Mouse (Mus musculus): ENCODE measurements around the gene Tfcp2. TPM values are rescaled to one million over a fixed set of nuclear protein-coding genes. Genes with fewer than 3 reads are reported as not detected.
"Not testable (repeated sequence)": the region's sequence is repeated elsewhere in the genome, so short reads cannot be mapped to it uniquely, and the experiment has no call there.

Gene Tfcp2
- polyA plus RNA-seq, 1 experiment from 2014 or later, result 32.0 TPM

DNA sequence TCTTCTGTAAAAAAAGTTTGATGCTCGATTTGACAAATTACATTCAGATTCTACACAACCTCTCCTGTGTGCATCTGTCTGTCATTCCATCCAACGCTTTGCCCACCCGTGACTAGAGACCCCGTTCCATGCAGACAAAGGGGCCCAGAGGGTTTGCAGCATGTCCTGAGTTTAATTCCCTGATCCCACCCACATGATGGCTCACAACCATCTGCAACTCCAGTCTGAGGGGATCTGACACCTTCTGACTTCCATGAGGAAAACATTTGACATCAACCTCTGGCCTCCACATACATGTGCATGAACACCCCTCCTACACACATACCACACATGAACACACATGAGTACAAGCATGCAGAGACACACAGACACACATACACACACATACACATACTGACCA lies 10.4 kb downstream of the Tfcp2 start:
- ATAC-seq (ENCODE audit: low read depth), result no peak
- Histone ChIP-seq H3K27me3 (ENCODE audit: control insufficient read depth, insufficient read depth, low read length) (no peaks in the 10 kb centered on the region), H3K4me2 (ENCODE audit: low read depth, low read length) (no peak overlapping the region), H3K4me3 (ENCODE audit: low read depth, low read length) (no peak overlapping the region), H3K27ac (ENCODE audit: low read depth, low read length) (no peak overlapping the region), H3K36me3 (ENCODE audit: control insufficient read depth, insufficient read depth, low read length) (no peaks in the 10 kb centered on the region), H3K9ac (replicated peaks; ENCODE audit: low read depth, low read length) (no peak overlapping the region), H3K4me1 (ENCODE audit: control insufficient read depth, insufficient read depth, low read length) (no peaks in the 10 kb centered on the region), H3K9me3 (ENCODE audit: control insufficient read depth, low read length) (no peaks in the 10 kb centered on the region; the same call in 1 of the 2 replicates)
- WGBS, result 96% methylated on average over 4 of the region's 4 CpGs

DNA sequence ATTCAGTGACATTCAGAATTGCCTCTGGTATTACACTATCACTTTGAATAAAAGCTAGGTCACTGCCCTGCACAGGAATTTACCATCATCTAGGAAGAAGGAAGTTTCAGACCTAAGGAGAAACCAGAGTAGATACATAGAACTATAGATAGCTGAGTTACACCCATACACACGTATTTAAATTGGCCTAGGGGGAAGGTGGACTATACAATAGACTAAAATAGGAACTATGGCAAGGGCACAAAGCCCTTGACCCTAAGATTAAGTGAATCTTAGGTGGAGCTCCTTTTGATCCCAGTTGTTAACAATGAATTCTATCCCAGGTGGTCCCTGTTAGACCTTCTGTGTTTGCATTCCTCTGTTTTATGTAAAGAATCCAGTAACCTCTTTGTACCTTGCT lies 10.8 kb downstream of the Tfcp2 start:
- 86% methylated on average over 1 of the region's 1 CpGs for WGBS

DNA sequence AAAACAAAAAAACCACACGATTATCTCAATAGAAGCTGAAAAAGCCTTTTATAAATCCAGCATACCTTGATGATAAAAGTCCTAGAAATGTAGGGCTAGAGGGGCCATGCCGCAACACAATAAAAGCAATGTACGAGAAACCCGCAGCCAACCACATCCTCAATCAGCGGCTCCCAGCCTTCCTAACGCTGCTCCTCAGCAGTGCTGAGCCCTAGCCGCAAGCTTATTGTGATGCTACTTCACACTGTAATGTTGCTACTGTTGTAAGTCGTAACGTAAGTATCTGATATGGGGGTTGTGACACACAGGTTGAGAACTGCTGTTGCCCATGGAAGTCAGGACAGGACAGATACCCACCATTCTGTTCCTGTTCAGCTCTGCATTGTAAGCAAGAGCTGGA lies 12.4 kb downstream of the Tfcp2 start:
- WGBS, result 96% methylated on average over 9 of the region's 9 CpGs
- Histone ChIP-seq H3K9ac (replicated peaks; ENCODE audit: low read depth, low read length) (no peak overlapping the region), H3K9me3 (ENCODE audit: control insufficient read depth, low read length) (no peaks in the 10 kb centered on the region), H3K4me1 (ENCODE audit: control insufficient read depth, insufficient read depth, low read length) (no peaks in the 10 kb centered on the region), H3K4me3 (ENCODE audit: low read depth, low read length) (no peak overlapping the region), H3K27me3 (ENCODE audit: control insufficient read depth, insufficient read depth, low read length) (no peaks in the 10 kb centered on the region), H3K4me2 (ENCODE audit: low read depth, low read length) (no peak overlapping the region), H3K27ac (ENCODE audit: low read depth, low read length) (no peak overlapping the region), H3K36me3 (ENCODE audit: control insufficient read depth, insufficient read depth, low read length) (no peaks in the 10 kb centered on the region)
- ATAC-seq (ENCODE audit: low read depth), result no peak

More for the DNA sequence above, 10.8 kb downstream of the Tfcp2 start:
- H3K27ac ChIP-seq (ENCODE audit: low read depth, low read length); H3K36me3 ChIP-seq (ENCODE audit: control insufficient read depth, insufficient read depth, low read length); H3K9ac ChIP-seq (replicated peaks; ENCODE audit: low read depth, low read length); H3K4me1 ChIP-seq (ENCODE audit: control insufficient read depth, insufficient read depth, low read length); H3K4me2 ChIP-seq (ENCODE audit: low read depth, low read length); ATAC-seq (ENCODE audit: low read depth); H3K9me3 ChIP-seq (ENCODE audit: control insufficient read depth, low read length); H3K27me3 ChIP-seq (ENCODE audit: control insufficient read depth, insufficient read depth, low read length); H3K4me3 ChIP-seq (ENCODE audit: low read depth, low read length): not testable (repeated sequence)

DNA sequence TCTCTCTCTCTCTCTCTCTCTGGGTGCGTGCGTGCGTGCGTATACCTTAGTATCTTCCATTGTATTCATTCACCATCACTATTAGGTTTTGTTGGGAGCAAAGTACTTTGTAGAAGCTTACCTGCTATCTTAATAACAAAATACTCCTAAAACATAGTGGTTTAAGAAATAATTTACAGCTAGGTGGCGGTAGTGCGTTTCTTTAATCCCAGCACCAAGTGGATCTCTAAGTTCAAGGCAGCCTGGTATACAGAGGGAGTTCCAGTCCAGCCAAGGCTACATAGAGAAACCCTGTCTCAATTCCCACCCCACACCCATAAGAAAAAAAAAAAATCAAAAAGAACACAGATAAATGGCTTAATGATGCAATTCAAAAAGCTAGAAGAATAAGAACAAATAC lies 13.9 kb downstream of the Tfcp2 start:
- H3K27ac ChIP-seq (ENCODE audit: low read depth, low read length), result no peak overlapping the region
- ATAC-seq (ENCODE audit: low read depth), result no peak
- no peaks in the 10 kb centered on the region for H3K27me3 ChIP-seq (ENCODE audit: control insufficient read depth, insufficient read depth, low read length)
- H3K9me3 ChIP-seq (ENCODE audit: control insufficient read depth, low read length), result no peaks in the 10 kb centered on the region
- H3K9ac ChIP-seq (replicated peaks; ENCODE audit: low read depth, low read length), result no peak overlapping the region
- no peaks in the 10 kb centered on the region for H3K36me3 ChIP-seq (ENCODE audit: control insufficient read depth, insufficient read depth, low read length)
- H3K4me1 ChIP-seq (ENCODE audit: control insufficient read depth, insufficient read depth, low read length), result no peaks in the 10 kb centered on the region
- WGBS, result 93% methylated on average over 6 of the region's 6 CpGs
- no peak overlapping the region for H3K4me2 ChIP-seq (ENCODE audit: low read depth, low read length)
- no peak overlapping the region for H3K4me3 ChIP-seq (ENCODE audit: low read depth, low read length)

DNA sequence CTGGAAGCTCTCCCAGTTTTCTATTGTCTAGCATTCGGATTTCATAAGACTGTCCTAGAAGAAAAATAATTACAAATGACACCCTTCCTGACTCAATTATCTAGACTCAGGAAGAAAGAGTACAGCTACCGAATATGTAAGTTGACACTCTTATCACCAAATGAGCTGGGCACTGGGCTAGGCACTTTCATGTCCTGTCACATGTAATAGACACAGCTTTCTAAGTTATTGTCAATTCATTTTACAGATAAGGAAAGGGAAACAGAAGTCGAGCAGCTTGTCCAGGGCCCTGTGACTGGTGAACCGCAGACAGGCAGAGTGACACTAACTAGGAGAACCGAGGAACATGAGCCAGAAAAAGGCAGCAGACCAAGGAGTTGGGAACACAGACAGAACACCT lies 23.9 kb downstream of the Tfcp2 start:
- WGBS, result 91% methylated on average over 5 of the region's 5 CpGs
- Histone ChIP-seq H3K4me1 (ENCODE audit: control insufficient read depth, insufficient read depth, low read length) (no peaks in the 10 kb centered on the region), H3K27me3 (ENCODE audit: control insufficient read depth, insufficient read depth, low read length) (no peaks in the 10 kb centered on the region), H3K4me3 (ENCODE audit: low read depth, low read length) (no peak overlapping the region), H3K36me3 (ENCODE audit: control insufficient read depth, insufficient read depth, low read length) (peaks cover 11% of the 10 kb centered on the region; the same call in 1 of the 2 replicates), H3K9me3 (ENCODE audit: control insufficient read depth, low read length) (no peaks in the 10 kb centered on the region), H3K4me2 (ENCODE audit: low read depth, low read length) (no peak overlapping the region), H3K9ac (replicated peaks; ENCODE audit: low read depth, low read length) (no peak overlapping the region), H3K27ac (ENCODE audit: low read depth, low read length) (no peak overlapping the region)
- no peak for ATAC-seq (ENCODE audit: low read depth)

DNA sequence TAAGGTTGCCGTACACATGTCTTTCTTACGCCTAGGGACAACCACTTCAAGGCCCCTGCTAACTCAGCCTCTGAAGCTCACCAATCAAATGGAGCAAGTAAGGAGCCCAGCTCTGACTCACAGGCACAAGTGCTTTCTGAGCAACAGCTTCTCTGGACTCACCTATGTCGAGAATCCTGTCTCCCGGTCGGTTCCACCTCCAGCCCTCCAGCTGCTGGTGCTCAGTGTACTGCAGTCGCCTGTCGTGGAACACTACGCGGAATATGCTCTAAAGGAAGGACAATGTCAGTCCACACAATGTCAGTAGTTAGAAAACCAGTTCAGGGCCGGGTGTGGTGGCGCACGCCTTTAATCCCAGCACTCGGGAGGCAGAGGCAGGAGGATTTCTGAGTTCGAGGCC lies 26.4 kb downstream of the Tfcp2 start:
- Histone ChIP-seq H3K27me3 (ENCODE audit: control insufficient read depth, insufficient read depth, low read length) (no peaks in the 10 kb centered on the region), H3K27ac (ENCODE audit: low read depth, low read length) (no peak overlapping the region), H3K9ac (replicated peaks; ENCODE audit: low read depth, low read length) (no peak overlapping the region), H3K36me3 (ENCODE audit: control insufficient read depth, insufficient read depth, low read length) (peaks cover 21% of the 10 kb centered on the region), H3K4me1 (ENCODE audit: control insufficient read depth, insufficient read depth, low read length) (no peaks in the 10 kb centered on the region), H3K4me3 (ENCODE audit: low read depth, low read length) (no peak overlapping the region), H3K4me2 (ENCODE audit: low read depth, low read length) (no peak overlapping the region), H3K9me3 (ENCODE audit: control insufficient read depth, low read length) (no peaks in the 10 kb centered on the region)
- ATAC-seq (ENCODE audit: low read depth), result no peak
- 93% methylated on average over 14 of the region's 14 CpGs for WGBS

DNA sequence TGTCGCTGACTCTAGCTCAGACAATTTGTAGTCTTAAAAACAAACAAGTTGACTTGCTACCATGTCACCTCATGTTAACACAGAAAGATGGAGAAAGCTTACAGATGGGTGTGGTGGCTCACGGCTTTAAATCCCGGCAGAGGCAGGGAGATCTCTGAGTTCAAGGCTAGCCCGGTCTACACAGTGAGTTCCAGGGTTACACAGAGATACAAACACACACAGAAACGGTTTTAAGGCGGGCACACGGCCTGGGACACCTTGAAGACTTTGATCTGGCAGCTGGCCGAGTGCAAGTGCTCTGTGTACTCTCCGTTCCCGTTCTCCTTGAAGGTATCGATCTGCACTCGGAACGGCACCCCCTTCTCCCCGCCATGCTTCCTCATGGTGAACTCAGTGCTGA lies 31.5 kb downstream of the Tfcp2 start:
- no peaks in the 10 kb centered on the region for H3K9me3 ChIP-seq (ENCODE audit: control insufficient read depth, low read length)
- H3K4me1 ChIP-seq (ENCODE audit: control insufficient read depth, insufficient read depth, low read length), result no peaks in the 10 kb centered on the region
- no peak overlapping the region for H3K4me3 ChIP-seq (ENCODE audit: low read depth, low read length)
- no peak overlapping the region for H3K4me2 ChIP-seq (ENCODE audit: low read depth, low read length)
- WGBS, result 93% methylated on average over 14 of the region's 14 CpGs
- H3K27me3 ChIP-seq (ENCODE audit: control insufficient read depth, insufficient read depth, low read length), result no peaks in the 10 kb centered on the region
- no peak overlapping the region for H3K27ac ChIP-seq (ENCODE audit: low read depth, low read length)
- H3K36me3 ChIP-seq (ENCODE audit: control insufficient read depth, insufficient read depth, low read length), result peaks cover 35% of the 10 kb centered on the region
- no peak overlapping the region for H3K9ac ChIP-seq (replicated peaks; ENCODE audit: low read depth, low read length)
- no peak for ATAC-seq (ENCODE audit: low read depth)

DNA sequence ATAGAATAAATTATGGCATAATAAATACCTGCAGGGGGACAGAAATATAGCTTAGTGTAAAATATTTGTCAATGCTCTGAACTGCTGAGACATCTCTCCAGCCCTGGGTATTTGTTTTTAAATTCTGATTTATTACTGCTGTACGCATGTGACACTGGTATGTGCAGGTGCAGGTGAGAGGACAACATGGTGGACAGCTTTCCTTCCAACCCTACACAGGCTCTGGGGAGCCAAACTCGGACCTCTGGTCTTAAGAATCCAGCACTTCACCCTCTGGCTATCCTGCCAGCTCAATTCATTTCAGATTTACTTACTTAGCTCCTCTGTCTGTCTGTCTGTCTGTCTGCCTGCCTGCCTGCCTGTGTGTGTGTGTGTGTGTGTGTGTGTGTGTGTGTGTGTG lies 36.7 kb downstream of the Tfcp2 start:
- WGBS, result 89% methylated on average over 2 of the region's 2 CpGs
- H3K27ac ChIP-seq (ENCODE audit: low read depth, low read length), result no peak overlapping the region
- H3K4me2 ChIP-seq (ENCODE audit: low read depth, low read length), result no peak overlapping the region
- peaks cover 48% of the 10 kb centered on the region for H3K36me3 ChIP-seq (ENCODE audit: control insufficient read depth, insufficient read depth, low read length)
- H3K9me3 ChIP-seq (ENCODE audit: control insufficient read depth, low read length), result no peaks in the 10 kb centered on the region
- no peaks in the 10 kb centered on the region for H3K27me3 ChIP-seq (ENCODE audit: control insufficient read depth, insufficient read depth, low read length)
- H3K4me1 ChIP-seq (ENCODE audit: control insufficient read depth, insufficient read depth, low read length), result no peaks in the 10 kb centered on the region
- H3K4me3 ChIP-seq (ENCODE audit: low read depth, low read length), result no peak overlapping the region
- no peak overlapping the region for H3K9ac ChIP-seq (replicated peaks; ENCODE audit: low read depth, low read length)
- no peak for ATAC-seq (ENCODE audit: low read depth)

DNA sequence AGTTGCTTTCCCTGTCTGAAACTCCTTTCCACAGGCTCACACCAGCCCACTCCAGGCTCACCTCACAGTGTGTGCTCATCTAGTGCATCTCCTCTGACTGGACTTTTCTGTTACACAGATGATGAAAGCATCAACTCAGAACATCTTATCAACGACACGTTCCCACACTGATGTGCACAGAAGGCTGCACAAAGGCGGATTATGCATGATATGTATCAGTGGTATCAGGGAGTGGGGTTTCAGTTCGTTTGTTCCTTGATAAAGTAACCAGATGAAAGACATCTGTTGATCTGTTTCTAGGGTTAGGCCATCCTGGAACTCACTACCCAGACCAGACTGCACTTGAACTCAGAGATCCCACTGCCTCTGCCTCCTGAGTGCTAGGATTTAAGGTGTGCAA lies 38.4 kb downstream of the Tfcp2 start:
- H3K9me3 ChIP-seq (ENCODE audit: control insufficient read depth, low read length), result no peaks in the 10 kb centered on the region
- no peak overlapping the region for H3K4me3 ChIP-seq (ENCODE audit: low read depth, low read length)
- 93% methylated on average over 4 of the region's 4 CpGs for WGBS
- H3K36me3 ChIP-seq (ENCODE audit: control insufficient read depth, insufficient read depth, low read length), result peaks cover 51% of the 10 kb centered on the region
- H3K4me1 ChIP-seq (ENCODE audit: control insufficient read depth, insufficient read depth, low read length), result no peaks in the 10 kb centered on the region
- H3K27me3 ChIP-seq (ENCODE audit: control insufficient read depth, insufficient read depth, low read length), result no peaks in the 10 kb centered on the region
- H3K27ac ChIP-seq (ENCODE audit: low read depth, low read length), result no peak overlapping the region
- no peak for ATAC-seq (ENCODE audit: low read depth)
- no peak overlapping the region for H3K9ac ChIP-seq (replicated peaks; ENCODE audit: low read depth, low read length)
- no peak overlapping the region for H3K4me2 ChIP-seq (ENCODE audit: low read depth, low read length)

DNA sequence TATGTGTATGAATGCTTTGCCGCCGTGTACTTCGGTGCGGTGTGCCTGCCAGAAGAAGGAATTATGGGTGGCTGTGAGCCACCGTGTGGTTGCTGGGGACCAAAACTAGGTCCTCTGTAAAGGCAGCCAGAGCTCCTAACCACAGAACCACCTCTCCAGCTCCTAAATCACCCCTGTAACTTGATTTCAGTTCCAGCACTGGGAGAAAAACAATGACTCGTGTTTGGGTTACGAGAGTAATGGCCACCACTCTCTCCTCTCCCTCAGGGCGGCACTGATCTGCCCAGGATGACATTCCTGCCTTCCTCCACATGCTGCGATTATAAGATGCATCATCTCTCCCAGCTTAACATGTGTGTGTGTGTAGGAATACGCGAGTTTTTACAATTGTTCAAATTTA lies 41.7 kb downstream of the Tfcp2 start:
- Histone ChIP-seq H3K4me2 (ENCODE audit: low read depth, low read length) (no peak overlapping the region), H3K4me1 (ENCODE audit: control insufficient read depth, insufficient read depth, low read length) (no peaks in the 10 kb centered on the region), H3K4me3 (ENCODE audit: low read depth, low read length) (no peak overlapping the region), H3K27me3 (ENCODE audit: control insufficient read depth, insufficient read depth, low read length) (no peaks in the 10 kb centered on the region), H3K9ac (replicated peaks; ENCODE audit: low read depth, low read length) (no peak overlapping the region), H3K9me3 (ENCODE audit: control insufficient read depth, low read length) (no peaks in the 10 kb centered on the region), H3K27ac (ENCODE audit: low read depth, low read length) (no peak overlapping the region), H3K36me3 (ENCODE audit: control insufficient read depth, insufficient read depth, low read length) (peaks cover 55% of the 10 kb centered on the region)
- 95% methylated on average over 11 of the region's 11 CpGs for WGBS
- ATAC-seq (ENCODE audit: low read depth), result no peak

Measured in neural tube, embryonic 14.5 days (tissue).